15 mouse cellular contexts compared by ENCODE assay signal in genomic region chr8:88823931-88824330, GRCm38 (mm10).
DNase-seq lines count a peak whose midpoint lies in the region.
"Had no signal": no experiment of that assay in that cellular context is flagged by ENCODE, and none has a peak within 500 bp of the region (broad histone marks: within the 10 kb centered on the region; RNA-seq: fewer than 3 reads in every experiment).

No protein-coding gene starts in this region.

- peak; percentile 1 for DNase-seq in gastrocnemius, postnatal 10 days
- DNase-seq in gastrocnemius, adult 18-20 months (ENCODE audit: low spot score): no peak
- peak; percentile 30 for DNase-seq in testis, postnatal 10 days (ENCODE audit: low spot score)
- no peak for DNase-seq in testis, postnatal 14 days (ENCODE audit: low spot score)
- peak; percentile 72 for DNase-seq in R1 (ENCODE audit: low read depth, low spot score)
- peak; percentile 27 for DNase-seq in yolk sac, embryonic 10.5 days (ENCODE audit: low spot score)
- DNase-seq in adrenal gland, postnatal 25 days: no peak
- DNase-seq in urinary bladder, adult 2 months (ENCODE audit: low spot score): no peak
- DNase-seq: adrenal gland, postnatal 10 days; B cell, adult 2 months; cerebellum, adult 11-12 months; cerebellum, adult 9-10 months; cerebellum, postnatal 25 days; gastrocnemius, postnatal 25 days; heart, postnatal 14 days had no signal

Comparison
In these comparisons a context has a peak if more than half of its experiments do, and no peak if none do; other contexts are left out.
1. DNase-seq: peak in gastrocnemius, postnatal 10 days (single experiment), testis, postnatal 10 days (single experiment), R1 (single experiment) and yolk sac, embryonic 10.5 days (single experiment); none in gastrocnemius, adult 18-20 months (single experiment), testis, postnatal 14 days (single experiment), adrenal gland, postnatal 25 days (single experiment) and urinary bladder, adult 2 months (single experiment).